Mouse (Mus musculus): ENCODE results near the gene Cnnm3.
"Not testable (repeated sequence)": the region's sequence is repeated elsewhere in the genome, so short reads cannot be mapped to it uniquely, and the experiment has no call there.

Gene Cnnm3

DNA sequence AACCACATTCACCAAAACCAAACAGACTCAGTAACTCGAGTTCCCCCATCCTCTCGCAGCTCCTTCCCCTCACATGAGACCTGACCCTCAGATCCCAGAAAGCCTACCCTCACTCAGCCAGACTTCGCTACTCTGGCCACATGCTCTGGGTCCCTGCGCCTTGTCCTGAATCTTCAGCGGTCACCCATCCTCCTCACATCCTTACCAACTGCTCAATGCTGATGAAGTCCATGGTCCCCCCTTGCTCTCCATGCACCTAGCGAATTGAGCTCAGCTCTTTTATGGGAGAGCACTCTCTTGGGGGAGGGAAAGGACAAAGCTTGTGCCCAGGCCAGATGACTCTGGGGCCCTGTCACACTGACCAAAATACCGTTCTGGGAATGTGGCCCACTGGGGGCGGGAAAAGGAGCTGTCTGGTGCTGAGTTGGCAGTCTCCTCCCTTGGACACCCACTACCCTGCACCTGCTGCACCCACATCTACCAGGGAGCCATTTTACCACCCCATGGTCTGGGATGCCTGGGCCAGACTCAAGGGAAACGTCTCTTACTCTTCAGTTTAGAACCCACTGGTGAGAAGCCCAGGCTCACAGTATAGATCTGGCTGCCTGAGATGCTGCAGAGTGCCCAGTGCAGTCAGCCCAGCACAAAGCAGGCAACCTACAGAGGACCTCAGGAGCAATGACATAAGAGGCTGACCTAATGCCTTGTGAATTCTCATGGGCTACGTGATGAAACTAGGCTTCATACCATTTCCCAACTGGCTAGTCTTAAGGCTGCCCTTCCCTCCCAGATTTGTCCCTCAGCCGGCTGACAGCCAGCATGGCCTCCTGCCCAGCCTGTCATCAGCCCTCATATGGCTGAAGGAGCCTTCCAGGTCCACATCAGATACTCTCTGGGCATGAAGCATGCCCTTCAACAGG is 24.1 kb downstream of the Cnnm3 start:
- no peak for DNase-seq (ENCODE audit: low spot score in 2 of 2)

DNA sequence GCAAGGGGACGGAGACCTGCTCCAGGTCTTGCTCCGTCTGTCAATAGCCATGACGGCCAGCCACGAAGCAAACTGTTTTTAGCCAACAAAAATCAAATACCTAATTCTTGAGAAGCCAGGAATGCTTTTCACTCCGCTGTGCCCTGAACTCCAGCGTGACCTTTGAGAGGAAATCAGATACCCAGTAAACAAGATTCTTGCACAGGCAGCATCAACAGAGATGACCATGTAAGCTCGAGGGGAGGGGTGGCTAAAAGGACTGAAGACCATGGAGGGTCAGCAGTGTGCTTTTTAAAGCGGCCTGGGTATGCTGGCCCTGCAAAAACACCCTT is 24.7 kb downstream of the Cnnm3 start:
- DNase-seq (ENCODE audit: low spot score in 2 of 2), result no peak

DNA sequence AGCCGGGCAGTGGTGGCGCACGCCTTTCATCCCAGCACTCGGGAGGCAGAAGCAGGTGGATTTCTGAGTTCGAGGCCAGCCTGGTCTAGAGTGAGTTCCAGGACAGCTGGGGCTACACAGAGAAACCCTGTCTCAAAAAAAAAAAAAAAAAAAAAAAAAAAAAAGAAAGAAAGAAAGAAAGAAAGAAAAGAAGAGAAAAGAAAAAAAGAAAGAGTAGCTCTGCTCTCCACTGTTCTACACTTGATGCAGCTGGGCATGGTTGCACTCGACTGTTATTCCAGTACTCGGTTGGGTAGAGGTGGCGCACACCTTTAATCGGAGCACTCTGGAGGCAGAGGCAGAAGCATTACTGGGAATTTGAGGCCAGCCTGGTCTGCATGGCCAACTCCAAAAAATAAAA is 25.1 kb downstream of the Cnnm3 start, which contains the start of gene Ankrd23:
Gene Ankrd23, minus strand, starts transcription at position 101 of the 400 bp plus-strand sequence.
- DNase-seq (ENCODE audit: low spot score in 2 of 2), result not testable (repeated sequence)

DNA sequence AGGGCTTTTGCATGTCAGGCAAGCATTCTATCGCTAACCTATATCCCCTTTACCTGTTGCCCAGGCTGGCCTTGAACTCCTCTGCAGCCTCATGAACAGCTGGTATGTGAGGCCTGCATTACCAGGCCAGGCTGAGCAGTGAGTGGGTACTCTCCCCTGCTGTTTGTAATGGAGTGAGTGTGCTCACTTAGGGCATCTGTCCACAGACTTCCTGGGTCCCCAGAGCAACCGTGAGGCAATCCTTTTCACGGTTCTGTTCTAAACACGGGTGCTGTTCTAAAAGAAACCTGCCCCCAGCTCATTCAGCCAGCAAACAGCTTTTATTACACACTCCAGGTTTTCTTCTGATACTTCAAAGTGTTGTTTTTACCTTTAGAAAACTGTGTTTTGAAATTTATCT is 27.1 kb downstream of the Cnnm3 start:
- no peak for DNase-seq (ENCODE audit: low spot score in 2 of 2)

DNA sequence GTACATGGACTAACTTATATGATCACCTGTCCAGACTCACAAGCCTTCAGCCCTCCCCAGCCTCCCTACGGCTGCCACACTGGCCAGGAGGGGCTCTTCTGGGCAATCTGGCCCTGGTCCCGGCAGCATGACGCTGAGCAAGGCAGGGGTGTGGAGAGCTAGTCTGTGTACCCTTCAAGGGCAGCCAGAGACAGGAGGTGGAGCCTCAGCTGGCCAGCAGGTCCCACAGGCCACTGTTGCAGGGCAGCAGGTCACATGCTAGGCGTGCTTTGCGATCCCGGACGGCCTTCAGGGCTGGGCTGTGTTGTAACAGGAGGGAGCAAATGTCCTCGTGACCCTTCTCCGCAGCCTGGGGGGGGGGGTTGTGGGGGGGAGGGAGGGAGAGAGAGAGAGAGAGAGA is 27.5 kb downstream of the Cnnm3 start, which contains the start of gene Gm42417:
Gene Gm42417, minus strand, starts transcription at position 244 of the 400 bp plus-strand sequence.
- no peak for DNase-seq (ENCODE audit: low spot score in 2 of 2)

DNA sequence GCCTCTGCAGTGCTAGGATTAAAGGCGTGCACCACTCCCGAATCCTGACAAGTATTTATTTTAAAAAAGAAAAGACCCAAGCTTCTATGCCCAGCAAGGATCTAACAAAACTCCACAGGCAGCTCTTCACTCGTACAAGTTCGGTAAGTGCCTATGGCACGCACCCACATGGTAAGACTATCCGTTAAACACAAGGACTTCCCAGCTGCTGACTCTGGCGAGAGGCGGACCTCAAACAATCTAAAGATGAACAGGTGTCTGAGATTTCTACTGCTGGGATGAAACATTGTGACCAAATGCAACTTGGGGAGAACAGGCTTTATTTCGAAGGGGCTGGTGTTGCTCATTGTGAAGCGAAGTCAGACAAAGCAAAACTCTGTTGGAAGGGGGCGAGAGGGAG is 28.5 kb downstream of the Cnnm3 start:
- no peak for DNase-seq (ENCODE audit: low spot score in 2 of 2)

DNA sequence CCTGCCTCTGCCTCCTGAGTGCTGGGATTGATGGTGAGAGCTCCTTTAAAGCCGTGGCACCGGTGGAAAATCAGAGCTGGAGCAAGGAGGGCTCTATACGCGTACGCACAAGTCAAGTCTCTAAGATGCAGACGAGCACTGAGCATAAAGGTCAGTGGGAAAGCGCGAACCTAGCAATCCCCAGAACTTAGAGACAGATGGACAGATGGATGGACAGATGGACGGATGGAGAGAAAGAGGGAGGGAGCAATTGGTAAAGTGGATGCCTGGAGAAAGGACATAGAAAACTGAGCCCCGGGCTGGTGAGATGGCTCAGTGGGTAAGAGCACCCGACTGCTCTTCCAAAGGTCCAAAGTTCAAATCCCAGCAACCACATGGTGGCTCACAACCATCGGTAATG is 29.1 kb downstream of the Cnnm3 start:
- no peak for DNase-seq (ENCODE audit: low spot score in 2 of 2)

DNA sequence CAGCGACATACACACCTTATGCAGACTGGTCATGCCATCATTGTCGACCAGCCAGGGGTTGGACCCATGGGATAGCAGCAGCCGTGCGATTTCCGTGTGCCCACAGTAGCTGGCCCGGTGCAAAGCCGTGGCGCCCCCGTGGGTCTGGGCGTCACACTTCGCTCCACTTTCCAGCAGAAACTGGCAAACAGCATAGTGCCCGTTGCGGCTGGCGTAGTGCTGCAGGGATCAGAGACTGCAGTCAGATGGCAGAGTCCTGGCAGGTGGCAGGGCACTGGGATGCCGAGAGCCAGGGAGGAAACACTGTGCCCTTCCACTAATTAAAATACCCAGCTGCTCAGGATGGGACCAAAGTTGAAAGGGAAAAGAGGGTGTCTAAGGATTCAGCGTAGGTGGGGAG is 30.2 kb downstream of the Cnnm3 start:
- DNase-seq (ENCODE audit: low spot score in 2 of 2), result no peak

DNA sequence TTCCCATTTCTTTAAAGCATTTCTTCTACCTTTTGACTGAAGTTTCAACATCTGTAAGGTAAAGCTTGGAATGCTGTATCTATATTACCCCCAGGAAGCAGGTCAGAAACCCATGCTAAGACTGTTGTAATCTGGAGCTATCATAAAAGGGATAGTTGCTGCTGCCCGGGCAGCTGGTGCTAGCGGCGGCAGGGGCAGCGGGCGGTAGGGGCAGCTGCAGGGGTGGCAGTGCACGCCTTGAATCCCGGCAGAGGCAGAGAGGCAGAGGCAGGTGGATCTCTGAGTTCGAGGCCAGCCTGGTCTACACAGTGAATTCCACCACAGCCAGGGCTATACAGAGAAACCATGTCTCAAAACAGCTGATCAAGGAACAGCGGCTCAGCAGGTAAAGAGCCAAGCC is 31.3 kb downstream of the Cnnm3 start:
- DNase-seq (ENCODE audit: low spot score in 2 of 2), result no peak

DNA sequence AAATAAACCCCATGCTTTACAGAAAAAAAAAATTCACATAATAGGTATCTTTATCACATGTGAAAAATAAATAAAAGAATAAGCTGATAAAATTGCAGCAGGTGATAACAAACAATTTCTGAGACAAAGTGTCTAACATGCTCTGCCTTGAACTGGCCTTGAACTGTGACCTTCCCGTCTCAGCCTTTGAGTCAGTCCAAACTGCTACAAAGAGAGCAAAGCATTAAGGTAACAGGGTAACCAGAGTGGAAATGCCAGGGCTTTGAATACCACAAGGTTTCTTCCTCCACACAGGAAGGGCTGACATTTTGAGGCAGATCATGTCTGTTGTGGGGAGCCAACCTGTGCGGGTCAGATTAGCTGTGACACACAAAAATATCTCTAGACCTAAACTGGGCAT is 33.7 kb downstream of the Cnnm3 start:
- no peak for DNase-seq (ENCODE audit: low spot score in 2 of 2)

DNA sequence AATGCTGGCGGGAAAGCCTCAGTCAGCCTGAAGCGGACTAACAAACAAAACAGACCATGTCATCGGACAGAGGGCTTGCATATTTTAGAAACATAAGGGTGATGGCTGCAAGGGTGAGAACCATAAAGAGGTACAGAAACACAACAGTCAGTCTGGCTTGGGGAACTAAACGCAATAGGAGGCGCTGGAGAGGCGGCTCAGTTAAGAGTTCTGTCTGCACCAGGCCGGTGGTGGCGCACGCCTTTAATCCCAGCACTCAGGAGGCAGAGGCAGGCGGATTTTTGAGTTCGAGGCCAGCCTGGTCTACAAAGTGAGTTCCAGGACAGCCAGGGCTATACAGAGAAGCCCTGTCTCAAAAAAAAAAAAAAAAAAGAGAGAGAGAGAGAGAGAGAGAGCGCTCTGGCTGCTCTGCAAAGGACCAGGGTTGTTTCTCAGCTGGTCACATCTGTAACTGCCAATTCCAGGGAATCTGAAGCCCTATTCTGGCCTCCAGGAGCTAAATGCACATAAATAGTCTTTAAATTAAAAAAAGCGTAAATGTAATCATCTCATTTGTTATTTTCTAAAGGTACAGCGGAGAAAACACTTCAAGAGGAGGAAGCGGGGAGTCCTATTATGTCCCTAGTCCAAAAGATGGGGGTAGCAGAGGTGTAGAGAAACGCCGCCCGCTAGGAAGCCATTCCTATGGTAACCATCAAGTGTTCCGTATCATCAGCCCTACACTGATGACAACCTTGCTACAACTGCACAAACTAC is 34.4 kb downstream of the Cnnm3 start:
- peak; percentile 22 to 38 for DNase-seq (ENCODE audit: low spot score in 2 of 2)

DNA sequence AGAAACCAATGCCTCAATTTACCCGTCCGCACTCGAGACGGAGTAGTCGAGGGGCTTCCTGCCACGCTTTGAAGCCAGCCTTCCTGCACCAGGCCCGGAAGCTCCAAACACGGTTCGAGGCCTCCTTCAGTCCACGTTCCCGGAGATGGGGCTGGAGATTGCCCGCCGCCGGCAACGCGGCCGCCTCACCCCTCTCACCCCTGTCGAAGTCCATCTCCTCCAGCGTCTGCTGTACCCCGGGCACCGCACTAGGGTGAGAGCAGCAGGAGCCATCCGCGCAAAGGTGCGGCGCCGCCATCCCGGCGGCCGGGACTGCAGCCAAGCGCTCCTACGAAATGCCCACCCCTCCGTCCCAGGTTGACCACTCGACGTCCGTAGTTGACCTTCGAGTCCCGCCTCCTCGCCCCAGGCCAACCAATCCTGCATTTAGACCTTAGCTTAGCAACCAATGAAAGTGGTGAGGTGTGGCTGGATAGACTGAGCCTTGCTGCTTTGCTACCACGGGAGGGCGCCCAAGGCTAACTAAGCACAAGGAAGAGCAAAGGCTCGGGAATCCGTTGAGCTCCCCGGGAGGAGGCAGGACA is 35.3 kb downstream of the Cnnm3 start, which contains the start of gene Ankrd39:
Gene Ankrd39, minus strand, starts transcription at position 558 of the 584 bp plus-strand sequence.
- DNase-seq (ENCODE audit: low spot score in 2 of 2), result peak; percentile 97

DNA sequence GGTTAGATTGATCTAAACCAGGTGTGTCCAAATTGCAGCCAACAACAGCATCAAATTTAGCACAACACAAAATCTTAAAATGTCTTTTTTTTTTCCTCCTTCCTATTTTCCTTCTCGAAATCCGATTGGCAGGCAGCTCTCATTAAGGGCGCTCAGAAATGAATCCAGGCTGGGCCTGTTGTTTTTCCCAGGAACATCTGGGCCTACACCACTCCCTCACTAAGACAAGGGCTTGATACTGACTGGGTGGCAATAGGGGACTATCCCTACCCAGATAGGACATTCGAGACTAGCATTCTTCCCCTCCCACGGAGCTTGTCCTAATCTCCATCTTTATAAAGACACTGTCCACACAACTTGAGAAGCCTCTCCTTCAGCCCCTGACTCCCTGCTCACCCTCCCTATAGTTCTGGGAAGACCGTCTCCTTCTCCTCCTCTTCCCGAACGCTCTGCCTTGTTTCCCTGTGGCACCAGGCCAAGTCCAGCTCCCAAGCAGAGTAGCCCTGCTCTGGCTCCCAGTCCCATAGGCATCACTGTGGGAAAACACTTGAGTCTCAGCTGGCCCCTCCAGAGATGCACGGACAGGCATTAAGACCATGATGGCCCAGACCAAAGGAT is 36.4 kb downstream of the Cnnm3 start:
- DNase-seq (ENCODE audit: low spot score in 2 of 2), result peak in 1 of 2 experiments; percentile 28

DNA sequence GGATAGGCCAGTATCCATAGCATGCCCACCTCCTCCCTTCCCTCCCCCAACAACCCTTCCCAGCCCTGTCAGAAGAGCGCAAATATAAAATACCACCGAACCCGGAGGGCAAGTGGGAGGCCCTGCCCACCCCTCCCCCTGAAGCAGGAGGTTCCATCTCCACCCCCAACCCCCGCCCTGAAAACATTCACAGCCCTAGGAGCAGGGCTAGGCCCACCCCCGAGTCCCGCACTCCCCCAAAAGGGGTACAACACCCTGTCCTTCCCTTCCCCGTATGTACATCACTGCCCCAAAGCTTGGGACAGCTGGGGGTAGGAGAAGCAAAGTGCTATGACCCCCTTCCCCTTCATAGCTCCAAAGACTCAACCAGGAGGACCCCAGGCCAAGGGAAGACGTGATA is 37.1 kb downstream of the Cnnm3 start:
- no peak for DNase-seq (ENCODE audit: low spot score in 2 of 2)

DNA sequence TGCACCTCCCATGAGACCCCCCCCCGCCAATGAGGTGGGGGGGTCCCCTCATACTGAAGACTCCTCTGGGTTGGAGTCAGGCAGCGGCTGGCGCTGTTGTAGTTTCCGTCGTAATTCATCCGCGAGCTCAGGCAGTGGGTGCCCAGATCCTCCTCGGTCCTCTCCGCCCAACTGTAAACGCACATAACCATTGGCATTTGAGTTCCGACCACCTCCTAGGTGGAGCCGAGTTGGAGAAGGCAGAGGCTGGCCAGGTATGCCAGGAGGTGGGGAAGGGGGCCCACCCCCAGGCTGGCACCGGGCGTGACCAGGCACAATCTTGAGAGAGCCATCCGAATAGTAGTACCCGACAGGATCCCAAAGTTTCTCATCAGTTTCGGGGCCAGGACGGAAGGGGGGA is 37.8 kb downstream of the Cnnm3 start:
- DNase-seq (ENCODE audit: low spot score in 2 of 2), result no peak

DNA sequence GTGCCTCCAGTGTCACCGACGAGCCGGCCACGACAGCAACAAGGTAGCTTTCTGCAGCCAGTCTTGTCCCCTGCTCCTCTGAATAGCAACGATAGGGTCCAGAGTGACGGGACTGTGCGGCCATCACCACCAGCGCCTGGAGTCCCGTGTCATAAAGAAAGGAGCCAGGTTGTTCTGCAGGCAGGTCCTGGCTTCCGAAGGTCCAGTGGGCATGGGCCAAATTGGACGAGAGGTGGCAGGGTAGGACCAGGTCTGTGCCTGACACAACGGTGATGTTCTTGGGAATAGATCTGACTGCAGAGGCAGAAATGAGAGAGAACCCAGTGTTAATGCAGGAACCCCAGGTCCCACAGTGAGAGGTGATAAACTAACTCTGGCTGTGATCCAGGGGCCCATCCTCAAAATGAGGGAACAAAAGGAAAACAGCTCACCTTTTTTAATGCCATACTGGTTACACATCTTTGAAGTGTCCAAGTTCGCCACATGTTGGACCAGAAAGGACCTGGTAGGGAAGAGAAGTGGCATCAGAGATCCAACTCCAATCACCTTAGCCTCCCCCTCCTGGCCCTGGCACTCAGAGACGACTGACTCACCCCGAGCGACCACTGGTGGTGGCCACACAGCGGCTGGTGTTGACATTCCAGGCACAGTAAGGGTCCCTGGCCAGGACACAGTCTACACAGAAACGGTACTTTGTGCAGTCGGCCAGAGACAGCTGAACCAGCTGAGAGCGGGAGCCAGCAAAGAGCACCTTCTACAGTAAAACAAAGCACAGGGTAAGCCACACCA is 38.6 kb downstream of the Cnnm3 start:
- DNase-seq (ENCODE audit: low spot score in 2 of 2), result no peak

DNA sequence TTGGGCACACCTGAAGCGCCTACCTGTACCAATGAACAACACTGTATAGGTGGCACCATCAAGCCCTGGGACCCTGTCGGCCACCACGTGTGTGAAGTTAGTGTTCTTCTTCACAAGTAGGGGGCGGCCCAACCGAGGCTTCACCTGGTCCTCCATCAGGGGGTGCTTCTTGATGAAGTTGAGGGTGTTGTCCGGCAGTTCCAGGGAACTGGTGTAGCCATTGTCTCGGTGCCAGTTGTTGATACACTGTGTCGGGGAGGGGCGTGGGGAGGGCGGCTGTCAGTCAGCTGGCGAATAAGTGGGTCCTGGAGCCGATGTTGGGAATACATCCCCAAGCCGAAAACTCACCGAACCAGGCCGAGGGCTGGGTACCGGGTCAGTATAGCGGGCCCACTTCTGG is 40.2 kb downstream of the Cnnm3 start:
- no peak for DNase-seq (ENCODE audit: low spot score in 2 of 2)

DNA sequence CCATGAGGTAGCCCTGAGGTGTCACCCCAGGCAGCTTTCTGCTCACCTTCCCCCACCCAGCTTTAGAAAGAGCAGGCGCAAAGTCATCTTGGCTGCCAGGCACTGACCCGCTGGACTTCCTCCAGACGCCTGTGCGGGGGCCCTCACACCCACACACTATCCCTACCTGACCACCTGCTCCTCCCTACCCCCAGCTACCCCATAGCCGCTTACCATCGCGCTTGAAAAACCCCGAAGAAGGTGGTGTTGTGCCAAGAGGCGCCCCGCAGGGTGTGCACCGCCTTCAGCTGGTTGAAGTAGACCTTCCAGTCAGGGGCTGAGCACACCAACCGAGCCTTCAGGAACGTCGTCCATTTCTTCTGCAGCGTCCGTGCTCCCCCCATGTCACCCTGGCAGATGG is 40.8 kb downstream of the Cnnm3 start:
- DNase-seq (ENCODE audit: low spot score in 2 of 2), result no peak

DNA sequence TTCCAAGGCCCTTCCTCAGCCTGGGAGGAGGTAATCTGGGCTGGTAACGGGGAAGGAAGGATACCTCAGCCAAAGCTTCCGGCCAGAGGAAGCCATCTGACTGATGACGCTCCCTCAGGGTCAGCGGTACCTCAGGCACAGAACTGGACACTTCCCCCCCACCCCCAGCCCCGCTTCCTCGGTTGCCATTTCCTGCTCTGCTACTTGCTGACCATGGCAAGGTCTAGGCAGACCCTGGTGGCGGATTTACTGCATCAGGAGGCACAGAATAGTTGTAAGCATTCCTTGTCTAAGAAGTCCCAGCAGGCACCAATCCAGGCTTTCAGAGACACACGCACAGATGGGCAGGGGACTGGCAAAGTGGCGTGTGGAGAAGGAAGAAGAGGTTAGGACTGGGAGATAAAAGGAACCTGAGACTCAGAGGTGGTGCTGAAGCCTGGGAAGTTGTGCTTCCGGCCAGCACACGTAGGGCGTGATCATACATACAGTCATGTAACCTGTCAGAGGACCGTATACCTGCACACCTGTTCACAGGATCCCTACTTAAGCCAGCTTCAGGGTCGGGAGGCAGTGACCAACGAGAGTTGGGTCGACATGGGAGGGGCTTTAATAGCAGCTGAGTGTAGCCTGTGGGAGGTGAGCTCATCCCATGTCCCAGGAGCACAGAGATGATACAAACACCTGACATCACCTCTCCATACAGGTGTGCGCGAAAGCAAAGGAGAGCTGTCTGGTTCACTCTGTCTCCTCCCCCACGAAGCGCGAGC is 43.1 kb downstream of the Cnnm3 start:
- DNase-seq (ENCODE audit: low spot score in 2 of 2), result no peak

DNA sequence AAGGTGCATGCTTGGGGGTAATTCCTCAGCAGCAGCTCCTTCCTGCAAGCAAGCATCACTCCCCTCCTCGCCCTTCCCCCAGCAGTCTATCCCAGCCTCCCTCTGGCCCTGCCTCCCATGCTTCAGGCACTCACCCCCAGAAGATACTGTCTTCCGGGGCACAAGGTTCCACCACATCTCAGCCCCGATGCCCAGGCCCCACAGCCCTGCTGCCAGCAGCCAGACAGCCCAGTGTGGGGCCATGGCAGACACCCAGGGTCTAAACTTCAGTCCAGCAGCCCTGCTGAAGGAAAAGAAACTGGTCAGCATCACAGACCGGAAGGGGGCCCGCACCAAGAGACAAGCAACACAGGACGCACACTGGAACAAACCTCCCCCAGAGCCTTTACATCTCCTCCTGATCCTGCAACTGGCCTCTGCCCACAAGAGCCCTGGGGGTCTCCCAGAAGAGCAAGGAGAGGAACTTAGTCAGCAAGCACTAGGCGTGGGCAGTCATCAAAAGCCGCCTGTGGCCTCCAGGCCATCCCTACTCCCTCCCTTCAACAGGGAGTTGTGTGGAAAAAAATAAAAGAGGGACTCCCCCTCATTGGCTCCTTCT is 44.2 kb downstream of the Cnnm3 start:
- DNase-seq (ENCODE audit: low spot score in 2 of 2), result no peak
